Mouse (Mus musculus) heart, adult 8-10 months (tissue): ENCODE data around the gene Lrrn4cl. TPM values are rescaled to one million over a fixed set of nuclear protein-coding genes. Genes with fewer than 3 reads are reported as not detected.
"Not testable (repeated sequence)": the region's sequence is repeated elsewhere in the genome, so short reads cannot be mapped to it uniquely, and the experiment has no call there.

Experiments
- DNase-seq: peaks from one replicate; pipeline ENCODE4 v3.0.0; 2022; ENCODE audit warnings: low spot score
- total RNA-seq, 4 experiments: library from RNA; stranded (reverse); gene quantifications; 2 replicates each; pipeline ENCODE4 v1.2.4; 2022

The Lrrn4cl gene
- total RNA-seq, 4 experiments from 2014 or later, result 3.4 to 4.7 (median 3.9) TPM

- DNase-seq, result no peak
These were observed 12.4 kb upstream of the Lrrn4cl start for GRCm38 (mm10) chr19:8838041-8838730.

GRCm38 (mm10) chr19:8839103-8839907 lies 11.3 kb upstream of the Lrrn4cl start, which contains the start of gene Gng3:
TSS of gene Gng3 (minus strand) at chr19:8839194.
- DNase-seq, result no peak

DNA sequence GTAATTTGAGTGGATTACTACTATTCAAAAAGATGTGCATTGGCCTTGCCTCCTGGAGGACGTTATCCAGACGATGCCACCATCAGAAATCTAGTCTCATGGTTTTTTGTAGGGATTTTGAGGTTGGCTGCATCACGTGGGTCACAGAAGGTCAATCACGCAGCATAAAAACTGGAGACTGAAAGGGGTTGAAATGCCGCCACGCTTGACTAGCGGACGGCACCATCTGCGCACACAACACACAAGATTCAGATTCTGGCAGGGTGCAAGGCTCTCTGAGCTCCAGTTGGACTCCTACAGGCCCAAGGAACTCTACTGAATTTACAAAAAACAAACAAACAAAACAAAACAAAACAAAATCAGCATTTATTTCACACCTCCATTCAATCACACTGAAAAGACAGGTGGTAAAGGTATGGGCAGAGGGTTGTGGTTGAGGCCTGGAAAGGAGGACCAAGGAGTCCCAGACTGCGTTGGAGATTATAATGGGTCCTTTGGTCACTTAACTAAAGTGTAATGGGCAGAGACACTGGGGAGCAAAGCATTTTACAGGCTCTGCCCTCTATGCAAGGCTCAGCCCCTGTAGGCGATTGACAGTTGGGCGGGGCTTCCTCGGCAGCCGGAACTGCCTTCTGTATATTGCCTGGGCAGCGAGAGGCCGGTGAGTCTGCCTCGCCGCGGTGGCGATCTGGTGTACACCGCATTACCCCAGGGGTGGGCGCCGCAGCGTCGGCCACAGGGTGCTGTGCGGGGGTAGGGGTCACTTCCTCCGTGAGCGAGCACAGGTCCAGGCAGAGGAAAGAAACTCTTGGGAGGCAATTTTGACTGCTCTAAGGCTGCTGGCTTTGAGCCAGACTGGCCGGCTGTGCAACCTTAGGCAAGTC lies 10.4 kb upstream of the Lrrn4cl start:
- DNase-seq, result peak; percentile 67

DNA sequence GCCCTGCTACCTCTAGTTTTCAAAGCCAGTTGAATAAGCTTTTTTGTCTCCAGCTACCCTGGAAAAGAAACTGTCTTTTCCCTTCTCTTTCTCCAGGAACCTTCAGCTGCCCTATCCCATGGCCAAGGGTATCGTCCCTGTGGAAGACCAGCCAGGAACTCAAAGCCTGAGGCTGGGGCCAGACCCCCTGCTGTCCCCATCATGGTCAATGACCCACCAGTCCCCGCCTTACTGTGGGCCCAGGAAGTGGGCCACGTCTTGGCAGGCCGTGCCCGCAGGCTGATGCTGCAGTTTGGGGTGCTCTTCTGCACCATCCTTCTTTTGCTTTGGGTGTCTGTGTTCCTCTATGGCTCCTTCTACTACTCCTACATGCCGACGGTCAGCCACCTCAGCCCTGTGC lies 9.6 kb upstream of the Lrrn4cl start:
- DNase-seq, result no peak

- no peak for DNase-seq
These were observed 7.6 kb upstream of the Lrrn4cl start for GRCm38 (mm10) chr19:8842961-8843360.

DNA sequence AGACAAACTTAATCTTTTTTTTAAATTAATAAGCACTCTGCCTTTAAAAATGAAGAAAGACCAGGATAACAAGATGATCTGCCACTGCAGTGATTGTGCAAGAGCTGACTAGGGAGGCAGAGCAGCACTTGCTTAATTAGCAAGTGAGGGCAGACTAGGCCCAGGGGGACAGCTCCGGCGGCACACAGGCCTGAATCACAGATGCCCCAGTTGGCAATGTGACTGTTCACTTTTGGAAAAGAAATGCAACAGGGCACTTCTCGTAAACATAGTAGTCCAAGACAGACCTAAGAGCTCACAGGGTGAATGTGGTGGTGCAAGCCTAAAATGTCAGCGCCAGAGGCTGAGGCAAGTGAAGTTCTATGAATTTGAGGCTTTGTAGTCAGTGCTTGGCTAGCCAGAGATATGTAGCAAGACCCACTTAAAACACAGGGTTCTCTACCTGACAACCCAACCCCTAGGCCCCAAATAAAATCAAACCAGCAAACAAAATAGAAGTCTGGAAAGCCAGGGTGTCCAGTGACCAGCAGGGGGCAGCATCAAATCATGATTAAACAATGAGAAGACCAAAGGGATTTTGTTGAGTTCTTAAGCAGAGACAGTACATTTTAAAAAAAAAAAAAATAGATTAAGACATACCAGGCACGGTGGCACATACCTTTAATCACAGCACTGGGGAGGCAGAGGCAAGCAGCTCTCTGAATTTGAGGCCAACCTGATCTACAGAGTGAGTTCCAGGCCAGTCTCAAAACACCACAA lies 6.0 kb upstream of the Lrrn4cl start:
- peak; percentile 81 for DNase-seq

- DNase-seq, result no peak
These were observed 2.2 kb upstream of the Lrrn4cl start for GRCm38 (mm10) chr19:8848356-8848755.

- no peak for DNase-seq
These were observed 1.1 kb downstream of the Lrrn4cl start for GRCm38 (mm10) chr19:8851639-8852038.

- DNase-seq, result no peak
These were observed 1.8 kb downstream of the Lrrn4cl start for GRCm38 (mm10) chr19:8852236-8852928.

- DNase-seq, result no peak
These were observed 2.5 kb downstream of the Lrrn4cl start for GRCm38 (mm10) chr19:8853117-8853516.

- DNase-seq, result peak; percentile 46
These were observed 7.1 kb downstream of the Lrrn4cl start for GRCm38 (mm10) chr19:8857689-8858088.

DNA sequence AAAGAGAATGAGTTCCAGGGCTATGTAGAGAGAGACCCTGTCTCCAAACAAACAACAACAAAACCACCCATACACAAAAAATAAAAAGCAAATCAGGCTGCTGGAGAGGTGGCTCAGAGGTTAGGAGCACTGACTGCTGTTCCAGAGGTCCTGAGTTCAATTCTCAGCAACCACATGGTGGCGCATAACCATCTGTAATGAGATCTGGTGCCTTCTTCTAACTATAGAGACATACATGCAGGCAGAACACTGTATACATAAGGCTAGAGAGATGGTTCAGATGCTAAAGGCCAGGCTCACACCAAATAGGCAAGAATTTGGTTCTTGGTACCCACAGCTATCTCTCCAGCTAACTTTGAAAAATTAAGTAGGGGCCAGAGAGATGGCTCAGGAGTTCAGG lies 8.4 kb downstream of the Lrrn4cl start:
- no peak for DNase-seq

GRCm38 (mm10) chr19:8864265-8864664 lies 13.7 kb downstream of the Lrrn4cl start:
- DNase-seq, result no peak

DNA sequence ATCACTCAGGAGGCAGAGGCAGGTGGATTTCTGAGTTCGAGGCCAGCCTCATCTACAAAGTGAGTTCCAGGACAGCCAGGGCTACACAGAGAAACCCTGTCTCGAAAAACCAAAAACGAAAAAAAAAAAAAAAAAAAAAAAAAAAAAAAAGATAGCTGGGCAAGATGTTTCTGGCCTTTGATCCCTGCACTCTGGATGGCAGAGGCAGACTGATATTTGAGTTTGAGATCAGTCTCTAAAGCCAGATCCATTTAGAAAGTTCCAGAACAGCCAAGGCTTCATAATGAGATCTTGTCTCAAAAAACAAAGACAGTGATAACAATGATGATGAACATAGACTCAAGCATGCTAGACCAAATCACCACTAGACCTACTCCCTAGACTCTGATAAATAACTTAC lies 19.8 kb downstream of the Lrrn4cl start:
- not testable (repeated sequence) for DNase-seq

DNA sequence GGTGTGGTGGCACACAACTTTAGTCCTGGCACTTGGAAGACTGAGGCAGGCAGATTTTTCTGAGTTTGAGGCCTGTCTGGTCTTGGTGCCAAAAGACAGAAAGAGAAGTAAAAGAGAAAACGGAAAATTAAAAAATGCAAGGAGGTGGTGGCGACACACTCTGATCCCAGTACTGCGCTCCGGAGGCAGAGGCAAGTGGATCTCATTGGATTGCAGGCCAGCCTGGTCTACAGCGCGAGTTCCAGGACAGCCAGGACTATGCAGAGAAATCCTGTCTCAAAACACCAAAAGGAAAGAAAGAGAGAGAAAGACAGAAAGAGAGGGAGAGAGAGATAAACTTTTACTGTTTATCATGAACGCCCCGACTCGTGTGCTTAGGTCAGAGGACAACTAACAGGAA lies 20.3 kb downstream of the Lrrn4cl start:
- no peak for DNase-seq

- DNase-seq, result peak; percentile 99
These were observed 21.0 kb downstream of the Lrrn4cl start, which contains the start of gene Ubxn1 for GRCm38 (mm10) chr19:8871267-8872186. TSS of gene Ubxn1 (plus strand) at chr19:8871496.

DNA sequence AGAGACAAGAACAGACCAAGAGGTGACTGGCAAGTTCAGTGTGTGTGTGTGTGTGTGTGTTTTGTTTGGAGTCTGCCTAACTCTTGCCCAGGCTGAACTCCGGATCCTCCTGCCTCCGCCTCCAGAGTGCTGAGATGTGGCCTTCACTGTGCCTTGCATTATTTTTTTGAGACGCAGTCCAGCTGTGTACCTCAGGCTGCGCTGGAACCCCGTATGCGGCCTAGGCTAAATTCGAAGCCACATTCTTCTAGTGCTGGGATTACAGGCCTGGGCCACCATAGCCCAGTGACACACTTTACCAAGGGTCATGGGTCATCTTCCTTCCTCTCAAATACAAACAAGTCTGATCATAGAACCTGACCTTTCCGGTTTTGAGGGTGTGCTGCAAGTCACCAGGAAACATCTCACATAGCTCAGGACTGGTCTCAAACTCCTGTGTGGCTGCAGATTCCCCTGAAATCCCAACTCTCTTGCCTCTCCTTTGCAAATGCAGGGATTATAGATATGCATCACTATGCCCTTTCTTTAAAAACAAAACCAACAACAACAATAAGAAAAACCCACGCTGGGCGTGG lies 21.8 kb downstream of the Lrrn4cl start:
- no peak for DNase-seq

DNA sequence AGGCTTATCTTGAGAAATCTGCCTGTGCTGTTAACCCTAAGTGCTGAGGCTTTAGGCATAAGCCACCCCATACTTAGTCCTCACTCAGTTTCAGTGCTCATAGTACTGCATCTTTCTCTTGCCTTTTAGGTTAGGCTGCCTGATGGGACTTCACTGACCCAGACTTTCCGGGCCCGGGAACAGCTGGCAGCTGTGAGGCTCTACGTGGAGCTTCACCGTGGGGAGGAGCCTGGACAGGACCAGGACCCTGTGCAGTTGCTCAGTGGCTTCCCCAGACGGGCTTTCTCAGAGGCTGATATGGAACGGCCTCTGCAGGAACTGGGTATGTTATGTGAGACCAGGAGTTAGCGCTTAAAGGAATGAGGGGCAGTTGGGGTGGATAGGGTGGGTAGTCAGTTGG lies 24.5 kb downstream of the Lrrn4cl start:
- DNase-seq, result no peak
